Mouse (Mus musculus) testis, postnatal 14 days (tissue): Measurements from ENCODE around the gene Tdgf1.

ENCODE experiments used
- DNase-seq: peaks from one replicate; pipeline ENCODE4 v3.0.0; 2021; ENCODE audit warnings: low spot score

The Tdgf1 gene

GRCm38 (mm10) chr9:110914631-110915236 lies 31.2 kb downstream of the Tdgf1 start:
- DNase-seq = no peak

- DNase-seq = no peak
These were observed 36.5 kb downstream of the Tdgf1 start for GRCm38 (mm10) chr9:110909371-110909967.

DNA sequence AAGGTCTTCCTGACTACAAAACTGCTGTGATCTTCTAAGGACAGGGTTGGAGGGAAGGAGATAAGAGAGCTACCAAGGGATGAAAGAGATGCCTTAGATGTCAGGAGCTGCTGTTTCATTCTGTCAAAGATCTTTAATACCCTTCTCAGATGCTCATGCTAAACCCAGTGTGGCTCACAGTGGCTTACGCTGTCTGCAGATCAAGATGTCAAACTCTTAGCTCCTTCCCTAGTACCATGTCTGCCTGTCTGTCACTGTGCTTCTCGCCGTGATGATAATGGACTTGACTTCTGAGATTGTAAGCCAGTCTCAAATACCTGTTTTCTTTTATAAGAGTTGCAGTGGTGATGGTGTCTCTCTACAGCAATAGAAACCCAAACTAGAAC lies 37.3 kb downstream of the Tdgf1 start:
- no peak for DNase-seq

DNA sequence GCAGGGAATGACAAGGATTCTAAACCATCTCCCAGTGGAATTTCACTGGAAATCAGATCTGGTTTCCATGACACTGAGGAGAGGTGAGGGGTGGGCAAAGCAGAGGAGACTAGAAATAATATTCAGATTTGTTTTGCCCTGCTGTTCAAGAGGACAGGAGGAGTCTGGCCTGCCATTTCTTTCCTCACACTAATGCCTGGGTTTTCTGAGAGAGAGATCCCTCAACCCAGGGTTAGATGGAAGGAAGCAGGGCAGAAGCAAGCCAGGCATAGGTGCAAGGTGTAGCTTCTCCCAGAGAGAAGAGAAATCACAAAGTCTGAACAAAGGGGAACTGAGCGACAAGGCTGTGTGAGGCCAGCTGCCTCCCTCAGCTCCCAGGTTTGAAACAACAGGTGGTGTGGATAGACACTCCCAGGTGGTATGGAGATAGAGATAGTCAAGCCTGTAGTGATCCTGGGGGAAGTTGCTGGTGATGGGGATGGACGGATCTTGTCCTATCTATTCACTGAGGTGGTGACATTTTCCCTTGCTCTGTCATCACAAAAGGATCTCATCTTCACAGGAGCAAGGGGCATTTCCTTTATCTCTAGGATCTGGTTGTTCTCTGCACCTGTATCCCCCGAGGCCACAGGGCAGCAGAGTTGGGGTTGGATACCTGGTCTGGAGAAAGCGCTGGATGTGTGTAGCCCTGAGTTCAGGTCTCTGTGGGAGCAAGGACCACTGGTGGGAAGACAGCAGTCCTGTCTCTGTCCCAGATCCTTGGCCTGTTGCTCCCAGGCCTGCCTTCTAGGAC lies 37.9 kb downstream of the Tdgf1 start:
- no peak for DNase-seq

DNA sequence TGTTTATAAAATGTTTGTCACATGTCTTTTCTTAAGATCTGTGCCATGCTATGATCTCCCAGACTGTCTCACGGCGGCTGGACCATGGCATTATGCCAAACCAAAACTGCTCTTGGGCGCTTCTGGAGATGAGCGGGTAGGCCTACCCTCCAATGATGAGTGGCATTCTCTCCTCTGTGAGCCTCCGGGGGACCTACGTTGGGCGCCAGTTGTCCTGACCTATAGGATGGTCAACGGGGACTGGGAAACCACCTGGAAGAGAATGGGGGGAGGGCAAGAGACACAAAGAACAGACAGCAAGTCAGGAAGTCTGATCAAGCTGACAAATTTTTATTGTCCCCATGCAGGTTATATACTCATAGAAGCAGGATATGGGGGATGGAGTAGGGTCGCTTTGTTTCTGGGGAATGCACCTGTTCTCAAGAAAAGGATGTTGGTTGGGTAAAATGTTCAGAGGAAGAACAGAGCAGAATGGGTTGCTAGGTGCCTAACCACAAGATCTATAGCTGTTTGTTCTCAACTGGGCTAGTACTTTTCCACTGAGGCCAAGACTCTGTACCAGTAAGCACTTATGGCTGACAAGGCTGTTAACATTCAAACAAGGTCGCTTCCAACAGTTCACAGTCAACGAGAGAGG lies 38.6 kb downstream of the Tdgf1 start:
- no peak for DNase-seq

- no peak for DNase-seq
These were observed 43.7 kb downstream of the Tdgf1 start for GRCm38 (mm10) chr9:110902271-110902670.

DNA sequence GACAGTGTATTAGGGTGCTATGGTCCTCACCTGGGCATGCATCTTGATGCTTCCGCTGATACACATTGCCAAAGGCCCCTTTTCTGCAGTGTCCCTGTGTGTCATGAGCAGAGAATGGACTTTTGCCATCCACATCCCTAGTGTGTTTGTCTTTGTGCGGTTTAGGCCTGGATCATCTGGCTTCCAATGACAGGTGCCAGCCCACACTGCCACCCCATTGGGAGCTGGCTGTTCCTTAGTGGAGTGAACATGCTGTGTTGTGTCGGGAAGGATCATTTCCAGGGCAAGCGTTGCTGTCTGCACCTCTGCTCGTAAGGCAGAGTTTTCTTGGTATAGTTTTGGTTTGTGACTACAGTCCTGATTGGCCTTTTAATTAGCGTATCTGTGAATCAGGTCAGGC lies 44.8 kb downstream of the Tdgf1 start:
- no peak for DNase-seq

- no peak for DNase-seq
These were observed 46.4 kb downstream of the Tdgf1 start for GRCm38 (mm10) chr9:110899451-110900008.

DNA sequence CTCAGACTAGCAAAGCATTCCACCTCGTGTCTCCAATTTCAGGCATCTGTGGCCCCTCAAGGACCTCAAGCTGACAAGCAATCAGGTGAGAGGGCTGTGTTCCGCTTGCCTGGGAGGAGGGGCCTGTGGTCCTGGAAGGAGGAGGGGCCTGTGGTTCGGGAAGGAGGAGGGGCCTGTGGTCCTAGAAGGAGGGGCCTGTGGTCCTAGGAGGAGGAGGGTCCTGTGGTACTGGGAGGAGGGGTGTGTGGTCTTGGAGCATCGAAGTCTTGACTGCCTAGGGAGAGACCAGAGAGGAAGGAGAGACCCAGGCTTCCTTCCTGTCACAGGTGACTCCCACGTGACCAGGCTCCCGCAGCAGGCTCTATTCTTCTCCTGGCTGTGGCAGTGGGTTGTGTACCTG lies 49.4 kb downstream of the Tdgf1 start:
- no peak for DNase-seq

DNA sequence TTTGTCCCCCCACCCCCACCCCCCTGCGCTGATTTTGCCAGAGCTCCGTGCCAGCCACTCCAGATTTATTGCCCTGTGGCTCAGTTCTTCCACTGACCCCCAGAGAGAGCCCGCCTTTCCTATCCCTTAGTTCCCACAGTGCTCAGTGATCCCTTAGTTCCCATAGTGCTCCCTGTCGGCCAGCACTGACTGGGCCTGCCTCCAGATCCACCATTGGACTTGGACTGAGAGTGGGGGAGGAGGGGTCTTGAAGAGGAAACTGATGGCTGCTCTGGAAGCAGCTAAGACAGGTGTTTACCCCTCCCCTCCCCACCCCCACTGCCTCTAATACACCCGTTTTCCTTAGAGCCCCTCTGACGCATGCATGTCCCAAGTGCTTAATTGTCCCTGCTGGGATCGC lies 50.0 kb downstream of the Tdgf1 start:
- no peak for DNase-seq

DNA sequence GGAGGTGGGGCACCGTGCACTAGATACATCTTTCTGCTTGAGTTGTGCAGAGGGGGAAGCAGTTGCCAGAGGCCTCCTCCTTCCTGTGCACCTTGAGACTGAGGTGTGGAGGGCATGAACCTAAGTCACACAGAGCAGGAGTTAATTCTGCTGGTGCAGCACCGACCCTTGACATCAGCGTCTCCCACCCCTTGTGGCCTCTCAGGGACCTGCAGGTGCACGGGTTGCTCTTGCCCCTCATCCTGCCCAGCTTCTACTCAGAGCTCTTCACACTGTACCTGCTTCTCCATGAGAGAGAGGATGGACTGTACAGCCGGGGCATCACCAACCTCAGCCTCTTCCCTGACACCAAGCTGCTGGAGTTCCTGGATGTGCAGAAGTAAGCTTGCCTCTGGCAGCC lies 50.5 kb downstream of the Tdgf1 start:
- DNase-seq = no peak

GRCm38 (mm10) chr9:110893429-110893828 lies 52.5 kb downstream of the Tdgf1 start:
- no peak for DNase-seq

DNA sequence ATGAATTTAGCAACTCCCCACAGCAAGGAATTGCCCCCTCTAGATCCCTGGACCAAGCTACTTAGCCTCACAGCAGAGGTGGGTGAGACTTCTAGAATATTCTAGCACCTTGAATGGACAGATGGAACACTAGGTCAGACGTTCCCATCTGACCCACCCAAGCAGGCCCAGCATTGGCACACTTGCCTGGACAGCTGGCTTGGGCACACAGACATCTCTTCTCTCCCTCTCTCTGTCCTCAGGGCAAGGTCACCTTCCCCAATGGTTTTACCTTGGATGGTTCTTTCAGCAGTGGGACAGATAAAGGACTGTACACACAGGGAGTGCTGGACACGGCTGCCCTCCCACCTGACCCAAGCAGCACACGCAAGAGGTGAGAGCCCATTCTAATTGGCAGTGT lies 53.4 kb downstream of the Tdgf1 start:
- no peak for DNase-seq

GRCm38 (mm10) chr9:110891077-110891828 lies 54.7 kb downstream of the Tdgf1 start:
- DNase-seq = no peak

- DNase-seq = no peak
These were observed 55.8 kb downstream of the Tdgf1 start for GRCm38 (mm10) chr9:110890026-110890783.
